Mouse (Mus musculus) myocyte (in vitro differentiated cells): ENCODE measurements around the gene Snx1. TPM values are rescaled to one million over a fixed set of nuclear protein-coding genes. Genes with fewer than 3 reads are reported as not detected.

Experiments
- H3K27me3 ChIP-seq: one replicate; pipeline ENCODE4 v1.6.1; 2011; ENCODE audit not compliant: control insufficient read depth, insufficient read depth, insufficient read length
- H3K36me3 ChIP-seq: one replicate; pipeline ENCODE4 v1.6.1; 2011; ENCODE audit not compliant: control insufficient read depth, insufficient read depth
- H3K4me2 ChIP-seq: one replicate; pipeline ENCODE4 v1.6.1; 2011; ENCODE audit warnings: low read depth, control low read depth
- H3K4me3 ChIP-seq: one replicate; pipeline ENCODE4 v1.5.1; 2011; ENCODE audit warnings: mild to moderate bottlenecking, control low read depth, moderate library complexity
- H3K79me2 ChIP-seq: one replicate; pipeline ENCODE4 v1.6.1; 2011; ENCODE audit not compliant: control insufficient read depth, insufficient read depth
- H3ac ChIP-seq: one replicate; pipeline ENCODE4 v1.6.1; 2011; ENCODE audit not compliant: control insufficient read depth, insufficient read length
- CEBPB ChIP-seq: IDR thresholded peaks from 2 replicates; pipeline ENCODE4 v1.6.1; 2011; ENCODE audit warnings: mild to moderate bottlenecking, moderate library complexity; ENCODE audit not compliant: poor library complexity, insufficient read depth, severe bottlenecking
- E2F4 ChIP-seq: IDR thresholded peaks from one replicate; pipeline ENCODE4 v1.6.1; 2011; ENCODE audit warnings: mild to moderate bottlenecking, control low read depth, moderate library complexity; ENCODE audit not compliant: insufficient read depth
- MAX ChIP-seq: IDR thresholded peaks from one replicate; pipeline ENCODE4 v1.6.1; 2011; ENCODE audit warnings: low read depth, mild to moderate bottlenecking, control low read depth
- MYOD1 ChIP-seq, 3 experiments: IDR thresholded peaks; one replicate each; pipeline ENCODE4 v1.6.1; 2011; ENCODE audit warnings: control low read depth in 2 of 3, low read depth in 2 of 3, mild to moderate bottlenecking in 2 of 3, moderate library complexity in 1 of 3; ENCODE audit not compliant: insufficient read length in 2 of 3, control insufficient read depth in 1 of 3
- MYOG ChIP-seq, 3 experiments: IDR thresholded peaks; one replicate each; pipeline ENCODE4 v1.6.1; 2011; ENCODE audit warnings: control low read depth in 2 of 3, low read depth in 2 of 3, mild to moderate bottlenecking in 2 of 3; ENCODE audit not compliant: insufficient read length in 2 of 3, control insufficient read depth in 1 of 3, insufficient read depth in 1 of 3
- POLR2A ChIP-seq: IDR thresholded peaks from one replicate; pipeline ENCODE4 v1.6.1; 2011; ENCODE audit warnings: low read depth, mild to moderate bottlenecking, control low read depth, moderate library complexity; ENCODE audit not compliant: insufficient read length
- POLR2AphosphoS2 ChIP-seq: IDR thresholded peaks from one replicate; pipeline ENCODE4 v1.6.1; 2011; ENCODE audit warnings: low read depth, control low read depth; ENCODE audit not compliant: insufficient read length
- REST ChIP-seq: IDR thresholded peaks from one replicate; pipeline ENCODE4 v1.6.1; 2011; ENCODE audit warnings: mild to moderate bottlenecking, control low read depth, moderate library complexity; ENCODE audit not compliant: insufficient read depth, insufficient read length
- SRF ChIP-seq: IDR thresholded peaks from one replicate; pipeline ENCODE4 v1.6.1; 2011; ENCODE audit warnings: low read depth; ENCODE audit not compliant: control insufficient read depth, insufficient read length
- TCF12 ChIP-seq: IDR thresholded peaks from one replicate; pipeline ENCODE4 v1.6.1; 2011; ENCODE audit warnings: mild to moderate bottlenecking, control low read depth; ENCODE audit not compliant: poor library complexity, insufficient read depth, severe bottlenecking
- TCF3 ChIP-seq: IDR thresholded peaks from one replicate; pipeline ENCODE4 v1.6.1; 2011; ENCODE audit warnings: low read depth, control low read depth; ENCODE audit not compliant: insufficient read length
- USF1 ChIP-seq: IDR thresholded peaks from one replicate; pipeline ENCODE4 v1.6.1; 2011; ENCODE audit warnings: low read depth, mild to moderate bottlenecking, control low read depth, moderate library complexity
- polyA plus RNA-seq: library from polyadenylated mRNA; unstranded; fragments of >200 nt; fragmentation: generic; extraction: Trizol; gene quantifications from one replicate; pipeline ENCODE4 v1.2.1, GENCODE M21; 2012; ENCODE audit warnings: missing spikeins

Snx1 gene
- polyA plus RNA-seq, 1 experiment, result 82.9 TPM

DNA sequence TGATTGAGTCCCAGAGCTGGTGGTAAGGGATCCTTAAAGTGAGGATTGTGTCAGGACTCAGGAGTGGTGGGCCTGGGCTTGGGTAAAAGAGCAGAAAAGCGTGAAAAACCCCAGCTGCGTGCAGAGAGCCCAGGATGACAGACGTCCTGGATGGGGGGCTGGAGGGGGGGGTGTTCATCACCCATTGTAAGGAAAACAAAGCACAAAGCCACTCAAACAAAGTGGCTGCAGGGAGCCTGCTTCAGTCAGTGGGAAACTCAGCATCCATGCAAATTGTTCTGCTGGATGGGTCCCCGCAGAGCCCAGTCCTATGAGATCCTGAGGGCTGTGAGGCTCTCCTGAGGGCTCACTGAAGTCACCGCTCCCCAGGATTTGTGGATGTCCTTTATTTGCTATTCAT, 44.1 kb upstream of the Snx1 start:
- H3K27me3 ChIP-seq, result no peaks in the 10 kb centered on the region

DNA sequence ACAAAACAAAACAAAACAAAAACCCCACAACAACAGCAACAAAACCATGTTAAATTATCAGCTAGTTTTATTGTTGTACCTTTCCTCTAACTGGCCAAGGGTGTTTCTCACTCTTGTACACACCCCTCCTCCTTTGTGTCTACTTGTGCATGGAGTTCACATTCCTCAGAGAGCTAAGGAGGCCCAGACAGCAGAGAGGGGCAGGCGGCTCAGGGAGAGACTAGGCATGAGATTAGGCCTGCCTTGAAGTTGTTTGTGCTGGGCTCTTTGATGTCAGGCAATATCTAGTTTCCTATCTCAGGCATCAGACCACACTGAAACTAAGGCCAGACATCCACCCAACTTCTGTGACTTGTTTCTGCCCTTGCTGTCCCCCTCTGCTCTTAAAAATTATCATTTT, 41.8 kb upstream of the Snx1 start:
- H3K4me2 ChIP-seq, result no peak overlapping the region
- no peak for TF ChIP-seq E2F4
- TF ChIP-seq MAX, result no peak
- no peak for TF ChIP-seq POLR2AphosphoS2
- TF ChIP-seq TCF12, result no peak
- no peak for TF ChIP-seq MYOG (IDR thresholded peaks at IDR 0.05; ENCODE audit: control insufficient read depth in 1 of 3, insufficient read depth in 1 of 3, insufficient read length in 2 of 3, low read depth in 2 of 3)
- no peak for TF ChIP-seq TCF3
- TF ChIP-seq REST, result no peak
- H3K79me2 ChIP-seq, result peaks cover 28% of the 10 kb centered on the region
- H3K36me3 ChIP-seq, result peaks cover 26% of the 10 kb centered on the region
- no peak overlapping the region for H3ac ChIP-seq
- H3K27me3 ChIP-seq, result no peaks in the 10 kb centered on the region
- no peak overlapping the region for H3K4me3 ChIP-seq

More for the DNA sequence above, 44.1 kb upstream of the Snx1 start:
- H3ac ChIP-seq, result no peak overlapping the region
- H3K4me3 ChIP-seq, result no peak overlapping the region
- peaks cover 19% of the 10 kb centered on the region for H3K79me2 ChIP-seq
- peaks cover 26% of the 10 kb centered on the region for H3K36me3 ChIP-seq
- TF ChIP-seq CEBPB (no peak), E2F4 (no peak), POLR2AphosphoS2 (no peak), TCF3 (no peak), POLR2A (no peak), MYOD1 (IDR thresholded peaks at IDR 0.05; ENCODE audit: control insufficient read depth in 1 of 3, insufficient read length in 2 of 3, low read depth in 2 of 3) (no peak), REST (no peak), MAX (no peak), SRF (no peak)
- no peak overlapping the region for H3K4me2 ChIP-seq

DNA sequence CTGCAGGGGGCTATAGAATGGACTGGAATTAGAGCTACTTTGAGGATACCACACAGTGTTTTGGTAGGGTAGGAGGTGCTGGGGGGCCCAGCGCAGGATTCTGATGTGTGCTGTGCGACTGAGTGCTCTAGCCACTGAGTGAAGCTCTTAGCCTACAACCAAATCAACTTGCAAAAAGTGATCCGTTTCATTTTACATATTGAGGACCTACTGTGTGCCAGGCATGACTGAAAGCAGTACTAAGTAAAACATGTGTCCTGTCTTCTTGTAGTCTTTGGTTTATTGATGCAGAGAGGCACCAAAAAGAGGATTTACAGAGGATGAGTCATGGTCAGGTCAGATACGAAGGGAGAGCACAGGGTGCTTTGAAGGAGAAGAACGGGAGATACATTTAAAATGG, 40.8 kb upstream of the Snx1 start:
- Histone ChIP-seq H3K27me3 (no peaks in the 10 kb centered on the region), H3ac (no peak overlapping the region), H3K4me2 (no peak overlapping the region), H3K79me2 (peaks cover 33% of the 10 kb centered on the region), H3K4me3 (no peak overlapping the region), H3K36me3 (peaks cover 26% of the 10 kb centered on the region)
- no peak for TF ChIP-seq TCF12
- TF ChIP-seq MYOG (IDR thresholded peaks at IDR 0.05; ENCODE audit: control insufficient read depth in 1 of 3, insufficient read depth in 1 of 3, insufficient read length in 2 of 3, low read depth in 2 of 3), result no peak
- no peak for TF ChIP-seq MYOD1 (IDR thresholded peaks at IDR 0.05; ENCODE audit: control insufficient read depth in 1 of 3, insufficient read length in 2 of 3, low read depth in 2 of 3)
- no peak for TF ChIP-seq SRF
- TF ChIP-seq MAX, result no peak
- TF ChIP-seq E2F4, result no peak
- TF ChIP-seq REST, result no peak
- TF ChIP-seq USF1, result no peak
- TF ChIP-seq POLR2A, result no peak
- no peak for TF ChIP-seq CEBPB
- TF ChIP-seq TCF3, result no peak
- TF ChIP-seq POLR2AphosphoS2, result no peak

DNA sequence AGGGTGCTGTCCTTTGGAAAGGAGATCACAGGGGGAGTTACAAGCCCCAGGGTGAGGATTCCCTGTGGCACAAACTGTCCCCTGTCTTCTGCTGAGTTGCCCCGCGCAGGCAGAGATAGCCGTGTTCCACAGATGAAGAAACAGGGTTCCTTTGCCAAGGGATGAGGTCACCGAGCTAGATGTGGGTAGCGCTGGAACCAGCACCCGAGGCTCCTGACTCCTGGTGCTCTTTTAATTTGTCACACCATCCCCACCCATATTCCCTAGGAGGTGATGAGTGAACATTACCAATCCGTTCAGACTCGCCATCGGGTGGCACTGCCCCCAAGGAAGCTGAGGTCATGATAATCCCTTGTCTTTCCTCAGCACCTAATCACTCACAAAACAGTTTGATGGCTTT, 36.6 kb upstream of the Snx1 start:
- H3K27me3 ChIP-seq, result no peaks in the 10 kb centered on the region
- H3K4me3 ChIP-seq, result no peak overlapping the region
- H3K4me2 ChIP-seq, result peak overlapping the region; percentile 21
- no peak for TF ChIP-seq MYOG (IDR thresholded peaks at IDR 0.05; ENCODE audit: control insufficient read depth in 1 of 3, insufficient read depth in 1 of 3, insufficient read length in 2 of 3, low read depth in 2 of 3)
- no peak for TF ChIP-seq POLR2A
- no peak for TF ChIP-seq USF1
- TF ChIP-seq SRF, result no peak
- TF ChIP-seq MYOD1 (IDR thresholded peaks at IDR 0.05; ENCODE audit: control insufficient read depth in 1 of 3, insufficient read length in 2 of 3, low read depth in 2 of 3), result no peak
- no peak for TF ChIP-seq POLR2AphosphoS2
- TF ChIP-seq TCF3, result no peak
- peaks cover 66% of the 10 kb centered on the region for H3K79me2 ChIP-seq
- H3K36me3 ChIP-seq, result peaks cover 13% of the 10 kb centered on the region
- H3ac ChIP-seq, result no peak overlapping the region

DNA sequence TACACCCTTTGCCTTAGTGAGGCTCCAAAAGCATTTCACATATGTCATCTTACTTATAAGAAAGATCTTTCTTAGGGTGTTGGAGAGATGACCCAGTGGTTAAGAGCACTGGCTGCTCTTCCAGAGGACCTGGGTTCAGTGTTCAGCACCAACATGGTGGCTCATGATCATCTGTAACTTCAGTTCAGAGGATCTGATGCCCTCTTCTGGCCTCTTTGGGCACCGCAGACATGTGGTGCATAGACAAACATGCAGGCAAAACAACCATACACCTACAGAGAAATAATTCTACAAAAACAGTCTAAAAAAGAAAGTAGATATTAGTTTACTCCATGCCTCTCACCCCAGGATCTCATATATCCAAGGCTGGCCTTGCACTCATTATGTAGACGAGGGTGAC, 33.8 kb upstream of the Snx1 start:
- Histone ChIP-seq H3ac (no peak overlapping the region), H3K79me2 (peaks cover 57% of the 10 kb centered on the region), H3K27me3 (no peaks in the 10 kb centered on the region), H3K36me3 (no peaks in the 10 kb centered on the region), H3K4me2 (peak overlapping the region; percentile 67), H3K4me3 (peak overlapping the region; percentile 27)
- TF ChIP-seq TCF12 (no peak), CEBPB (no peak), MYOD1 (IDR thresholded peaks at IDR 0.05; ENCODE audit: control insufficient read depth in 1 of 3, insufficient read length in 2 of 3, low read depth in 2 of 3) (no peak)
